Mouse (Mus musculus): ENCODE measurements around the gene Dnajb7.

Dnajb7 gene

DNA sequence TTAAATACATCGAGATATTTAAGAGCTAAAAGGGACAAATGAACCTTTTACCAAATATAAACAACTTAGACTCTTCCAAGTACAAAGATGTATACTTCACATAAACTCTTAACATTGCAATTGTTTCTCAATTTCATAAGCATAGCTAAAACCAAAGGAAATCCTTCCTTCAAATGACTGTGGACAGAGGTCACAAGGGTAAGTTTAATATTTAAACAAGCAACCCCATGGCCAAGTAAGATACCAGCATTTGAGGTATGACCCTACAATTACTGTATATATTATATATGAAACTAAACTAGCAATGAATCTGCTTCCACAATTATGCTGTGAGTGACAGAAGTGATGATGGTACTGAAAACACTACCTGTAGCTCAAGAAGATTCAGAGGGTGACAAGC is 43.8 kb downstream of the Dnajb7 start:
- DNase-seq, result no peak

DNA sequence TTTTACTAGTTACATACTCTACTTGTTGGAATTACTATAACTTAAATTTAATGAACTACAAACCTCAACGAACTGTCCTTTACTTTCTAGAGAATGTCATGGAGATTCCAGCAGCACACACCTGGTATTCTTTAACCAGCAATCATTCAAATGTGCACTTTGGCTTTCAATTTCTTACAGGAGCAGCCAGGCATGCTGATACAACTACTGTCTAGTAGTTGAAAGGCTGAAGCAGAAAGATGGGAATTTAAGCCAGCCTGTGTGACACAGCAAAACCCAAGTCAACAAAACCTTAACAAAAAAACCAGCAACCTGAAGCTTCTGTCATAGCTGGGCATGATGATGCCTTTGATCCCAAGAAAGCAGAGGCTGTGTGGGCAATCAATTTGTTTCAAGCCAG is 45.6 kb downstream of the Dnajb7 start:
- DNase-seq, result no peak

- no peak for DNase-seq
Observed at GRCm38 (mm10) chr15:81361417-81362015, 46.6 kb downstream of the Dnajb7 start.

GRCm38 (mm10) chr15:81361022-81361404 is 47.1 kb downstream of the Dnajb7 start:
- DNase-seq, result no peak

DNA sequence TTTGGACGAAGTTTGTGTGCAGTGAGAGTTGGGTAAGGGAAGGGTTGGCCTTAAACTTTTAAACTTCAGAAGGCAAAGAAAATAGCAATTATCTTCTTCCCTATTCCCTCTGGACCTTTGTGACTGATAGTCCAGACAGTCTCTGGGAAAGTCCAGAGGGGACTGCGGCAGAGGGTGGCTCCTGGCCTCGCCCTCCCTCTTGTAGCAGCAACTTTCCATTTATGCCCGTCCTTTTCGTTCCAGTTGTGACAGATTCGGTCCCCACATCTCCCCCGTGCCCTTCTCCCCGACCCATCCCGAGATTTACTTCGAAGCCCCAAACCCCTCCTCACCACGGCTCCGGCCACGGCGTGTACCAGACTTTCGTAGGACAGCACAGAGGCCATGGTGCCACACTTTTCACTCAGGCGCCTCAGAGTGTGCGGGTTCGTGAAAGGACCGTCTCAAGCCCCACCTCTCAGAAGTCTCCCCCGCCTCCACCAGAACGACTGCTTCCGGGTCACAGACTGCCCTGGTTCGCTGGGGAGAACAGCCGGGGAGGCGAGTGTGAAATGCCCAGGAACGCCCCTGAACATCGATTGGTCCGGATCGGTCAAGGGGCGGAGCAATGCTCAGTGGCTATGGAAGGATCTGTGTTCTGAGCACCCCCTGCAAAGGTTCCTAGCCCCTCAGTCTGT is 47.6 kb downstream of the Dnajb7 start, which contains the start of gene Slc25a17:
Gene Slc25a17 (minus strand): TSS at position 468 of the 677 bp plus-strand sequence.
- peak; percentile 97 for DNase-seq

GRCm38 (mm10) chr15:81359421-81359820 is 48.7 kb downstream of the Dnajb7 start:
- DNase-seq, result no peak

DNA sequence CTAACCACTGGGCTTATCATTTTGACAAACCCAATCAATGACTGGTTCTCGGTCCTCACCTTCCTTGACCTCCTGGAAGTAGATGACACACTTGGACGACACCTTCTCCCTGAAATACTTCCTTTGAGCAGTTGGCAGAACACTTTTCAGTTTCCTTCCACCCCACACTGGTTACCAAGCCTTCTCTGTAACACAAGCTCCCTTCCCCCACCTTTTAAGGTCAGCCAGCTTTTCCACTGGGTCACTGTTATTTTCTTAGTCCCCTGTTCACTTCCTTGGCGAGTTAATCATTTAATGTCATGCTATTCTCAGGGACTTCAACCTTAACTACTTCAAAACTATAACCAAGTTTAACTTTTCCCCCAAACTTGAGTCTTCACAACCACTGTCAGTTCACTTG is 49.2 kb downstream of the Dnajb7 start:
- DNase-seq, result no peak

DNA sequence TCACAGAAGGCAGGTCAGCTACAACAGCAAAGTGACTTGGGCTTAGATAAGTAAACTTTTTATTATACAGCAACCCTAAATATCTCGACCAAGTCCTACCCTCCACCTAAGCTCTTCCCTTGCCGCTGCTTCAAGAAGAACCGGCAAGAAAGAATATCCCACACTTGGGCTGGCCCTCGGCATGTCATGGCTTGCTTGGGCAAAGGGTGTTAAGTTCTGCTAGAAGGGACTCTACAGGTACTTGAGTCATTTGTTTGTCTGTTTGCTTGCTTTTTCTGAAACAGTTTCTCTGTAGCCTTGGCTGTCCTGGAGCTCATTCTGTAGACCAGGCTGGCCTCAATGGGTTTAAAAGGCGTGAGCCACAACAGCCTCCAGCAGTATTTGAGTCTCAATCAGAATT is 51.2 kb downstream of the Dnajb7 start:
- no peak for DNase-seq

Data from lung, postnatal 4 days (tissue).